Mouse (Mus musculus) hindbrain, embryonic 13.5 days (tissue): Measurements from ENCODE around the gene Olfr1291-ps1. TPM values are rescaled to one million over a fixed set of nuclear protein-coding genes. Genes with fewer than 3 reads are reported as not detected.

ENCODE experiments used
- ATAC-seq: fragments of 200-750 bp; cut with Nextera tagmentation; 2 replicates; pipeline ENCODE4 v1.8.0; 2017; ENCODE audit warnings: moderate TSS enrichment; ENCODE audit not compliant: low FRiP score
- H3K27ac ChIP-seq: fragments of 300-500 bp; sonication (generic); 2 replicates; pipeline ENCODE4 v1.5.1; 2015; ENCODE audit warnings: inconsistent platforms, mild to moderate bottlenecking, moderate library complexity
- H3K27me3 ChIP-seq: fragments of 300-500 bp; sonication (generic); 2 replicates; pipeline ENCODE4 v1.6.1; 2015; ENCODE audit warnings: mild to moderate bottlenecking, inconsistent platforms
- H3K36me3 ChIP-seq: fragments of 300-500 bp; sonication (generic); 2 replicates; pipeline ENCODE4 v1.6.1; 2015; ENCODE audit warnings: mild to moderate bottlenecking, inconsistent platforms
- H3K4me1 ChIP-seq: fragments of 300-500 bp; sonication (generic); replicated peaks from 2 replicates; pipeline ENCODE4 v1.6.1; 2015; ENCODE audit warnings: inconsistent platforms
- H3K4me2 ChIP-seq: fragments of 300-500 bp; sonication (generic); 2 replicates; pipeline ENCODE4 v1.6.1; 2015; ENCODE audit warnings: inconsistent platforms, mild to moderate bottlenecking, moderate library complexity
- H3K4me3 ChIP-seq: fragments of 300-500 bp; sonication (generic); 2 replicates; pipeline ENCODE4 v1.5.1; 2015; ENCODE audit warnings: mild to moderate bottlenecking, inconsistent platforms
- H3K9ac ChIP-seq: fragments of 300-500 bp; sonication (generic); 2 replicates; pipeline ENCODE4 v1.6.1; 2015; ENCODE audit warnings: mild to moderate bottlenecking, inconsistent platforms
- H3K9me3 ChIP-seq: fragments of 300-500 bp; sonication (generic); 2 replicates; pipeline ENCODE4 v1.6.1; 2016; ENCODE audit warnings: inconsistent platforms
- WGBS: fragments of 180-500 bp; shearing (Covaris S2); methylation state at CpG from one replicate; pipeline ENCODE4 v1.1.7; 2015; 5-methylcytosine and 5-hydroxymethylcytosine counted together
- polyA plus RNA-seq: library from polyadenylated mRNA; unstranded; fragments of >200 nt; fragmentation: Nextera tagmentation; extraction: Ambion mirVana; gene quantifications from 2 replicates; pipeline ENCODE4 v1.2.1, GENCODE M21; 2015

Olfr1291-ps1 gene
- polyA plus RNA-seq: not detected in 2 replicates

DNA sequence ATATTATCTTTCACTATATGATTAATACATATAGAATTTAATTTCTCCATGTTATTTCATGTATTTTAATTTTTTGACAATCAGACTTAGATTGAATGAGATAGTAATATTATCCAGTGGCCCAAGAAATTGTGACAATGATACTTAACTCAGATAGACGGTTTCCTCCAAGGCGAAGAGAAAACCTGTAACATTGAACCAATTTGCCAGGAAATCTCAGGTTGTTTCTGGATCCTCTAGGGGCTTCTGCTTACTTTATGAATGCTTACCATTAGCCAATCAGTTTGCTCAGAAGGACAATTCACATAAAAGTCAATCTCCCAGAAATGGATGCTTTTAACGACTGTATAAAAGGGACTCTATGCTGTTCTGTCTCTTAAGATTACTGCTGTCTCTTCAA lies at the start of gene Olfr1291-ps1:
Gene Olfr1291-ps1 (plus strand): TSS at position 301 of the 400 bp plus-strand sequence.
- H3K36me3 ChIP-seq: no peaks in the 10 kb centered on the region
- WGBS: 89% methylated on average over 3 of the region's 3 CpGs
- no peak within 1 kb of the TSS for H3K27ac ChIP-seq
- H3K27me3 ChIP-seq: no peaks in the 10 kb centered on the region
- no peak within 1 kb of the TSS for H3K4me3 ChIP-seq
- no peak for ATAC-seq
- no peaks in the 10 kb centered on the region for H3K4me1 ChIP-seq
- no peak within 1 kb of the TSS for H3K4me2 ChIP-seq
- H3K9ac ChIP-seq: no peak within 1 kb of the TSS
- no peaks in the 10 kb centered on the region for H3K9me3 ChIP-seq

DNA sequence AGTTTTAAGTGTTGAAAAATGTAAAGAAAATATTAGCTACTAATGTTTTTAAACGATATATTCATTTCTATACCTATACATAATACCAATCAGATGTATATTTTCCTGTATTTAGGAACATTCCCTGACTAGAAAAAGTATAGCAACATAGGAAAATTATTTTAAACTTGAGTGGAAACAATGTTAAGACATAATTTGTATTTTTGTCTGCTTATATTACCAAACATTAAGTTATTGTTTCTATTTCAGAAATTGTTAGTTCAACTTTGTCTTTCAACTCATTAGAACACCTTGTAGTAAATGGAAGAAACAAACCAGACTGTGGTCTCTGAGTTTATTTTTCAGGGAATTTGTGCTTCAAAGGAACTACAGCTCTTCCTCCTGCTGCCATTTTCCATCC lies 48.1 kb upstream of the Olfr1291-ps1 start, which contains the start of gene Olfr1287:
Gene Olfr1287 (plus strand): TSS at position 301 of the 400 bp plus-strand sequence.
- 80% methylated on average over 1 of the region's 1 CpGs for WGBS
- no peak for ATAC-seq
- H3K4me1 ChIP-seq: no peaks in the 10 kb centered on the region

DNA sequence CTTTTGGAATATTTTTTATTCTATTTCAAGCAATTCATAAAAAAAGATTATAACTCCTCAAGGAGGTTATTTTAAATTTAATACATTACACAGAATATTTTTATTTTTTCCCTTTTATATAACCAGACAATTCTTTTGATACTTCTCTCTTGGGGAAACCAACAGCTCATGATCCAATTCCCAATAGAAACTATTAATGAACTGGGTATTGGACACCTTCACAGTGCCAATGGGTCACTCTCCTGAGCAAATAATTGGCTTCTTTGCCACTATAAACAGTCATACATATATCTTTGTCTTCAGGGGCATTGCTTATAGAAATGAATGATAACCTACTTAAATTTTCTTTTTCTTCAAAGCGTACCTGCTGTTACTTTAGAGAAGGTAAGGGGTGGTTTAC lies 23.2 kb upstream of the Olfr1291-ps1 start, which contains the start of gene Olfr1288:
Gene Olfr1288 (plus strand): TSS at position 301 of the 400 bp plus-strand sequence.
- ATAC-seq: no peak
- 94% methylated on average over 1 of the region's 1 CpGs for WGBS
- H3K9me3 ChIP-seq: no peaks in the 10 kb centered on the region
- H3K4me3 ChIP-seq: no peak within 1 kb of the TSS
- no peaks in the 10 kb centered on the region for H3K27me3 ChIP-seq
- no peaks in the 10 kb centered on the region for H3K36me3 ChIP-seq
- H3K27ac ChIP-seq: no peak within 1 kb of the TSS
- H3K9ac ChIP-seq: no peak within 1 kb of the TSS
- no peaks in the 10 kb centered on the region for H3K4me1 ChIP-seq
- H3K4me2 ChIP-seq: no peak within 1 kb of the TSS

More for the DNA sequence above, 48.1 kb upstream of the Olfr1291-ps1 start, which contains the start of gene Olfr1287:
- no peak within 1 kb of the TSS for H3K4me3 ChIP-seq
- no peak within 1 kb of the TSS for H3K4me2 ChIP-seq
- no peaks in the 10 kb centered on the region for H3K36me3 ChIP-seq
- no peak within 1 kb of the TSS for H3K27ac ChIP-seq
- H3K9me3 ChIP-seq: no peaks in the 10 kb centered on the region
- H3K9ac ChIP-seq: no peak within 1 kb of the TSS
- H3K27me3 ChIP-seq: no peaks in the 10 kb centered on the region

DNA sequence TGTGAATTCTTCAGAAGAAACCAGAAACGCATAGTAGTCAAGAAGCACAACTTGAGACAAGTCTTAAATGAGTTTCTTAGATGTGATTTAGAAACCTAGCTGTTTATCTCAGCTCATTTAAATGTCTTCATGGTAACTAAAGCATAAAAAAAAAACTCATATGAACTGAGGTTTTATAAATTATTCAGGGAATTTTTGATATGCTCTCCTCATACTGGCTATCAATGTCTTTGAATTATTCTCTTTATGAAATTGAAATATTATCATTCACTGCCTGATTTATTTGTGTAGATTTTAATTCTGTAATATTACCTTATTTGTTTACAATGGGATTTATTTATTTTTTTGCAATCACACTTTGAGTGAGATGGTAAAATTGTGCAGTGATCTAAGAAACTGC lies 16.5 kb upstream of the Olfr1291-ps1 start, which contains the start of gene Olfr1289:
Gene Olfr1289 (plus strand): TSS at position 301 of the 400 bp plus-strand sequence.
- Histone ChIP-seq H3K9ac (no peak within 1 kb of the TSS), H3K4me1 (no peaks in the 10 kb centered on the region), H3K9me3 (no peaks in the 10 kb centered on the region), H3K27ac (no peak within 1 kb of the TSS), H3K27me3 (no peaks in the 10 kb centered on the region), H3K4me3 (no peak within 1 kb of the TSS), H3K4me2 (no peak within 1 kb of the TSS), H3K36me3 (no peaks in the 10 kb centered on the region)
- WGBS: 93% methylated on average over 1 of the region's 1 CpGs
- ATAC-seq: no peak

DNA sequence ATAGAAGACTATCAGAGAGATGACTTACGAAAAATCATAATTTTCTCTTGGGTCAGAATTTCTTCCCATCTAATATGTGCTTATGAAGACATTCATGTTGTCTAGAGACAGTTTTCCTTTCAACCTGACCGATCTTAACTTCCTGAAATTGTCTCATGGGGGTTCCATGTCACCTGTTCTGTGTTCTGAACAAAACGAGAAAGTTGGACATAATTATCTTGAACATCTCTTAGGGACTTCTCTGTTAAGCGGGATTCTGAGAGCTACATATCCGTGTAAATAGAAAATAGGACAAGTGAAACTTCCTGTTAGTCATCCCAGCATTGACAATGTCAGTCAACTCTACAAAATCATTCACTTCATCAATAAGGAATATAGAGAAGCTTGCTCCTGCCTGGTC lies 3.3 kb upstream of the Olfr1291-ps1 start, which contains the start of gene Olfr1290:
Gene Olfr1290 (minus strand): TSS at position 101 of the 400 bp plus-strand sequence.
- 89% methylated on average over 5 of the region's 5 CpGs for WGBS
- H3K4me1 ChIP-seq: no peaks in the 10 kb centered on the region
- H3K9me3 ChIP-seq: no peaks in the 10 kb centered on the region
- H3K27ac ChIP-seq: no peak within 1 kb of the TSS
- no peaks in the 10 kb centered on the region for H3K27me3 ChIP-seq
- H3K4me3 ChIP-seq: no peak within 1 kb of the TSS
- no peak within 1 kb of the TSS for H3K4me2 ChIP-seq
- H3K9ac ChIP-seq: no peak within 1 kb of the TSS
- ATAC-seq: no peak
- no peaks in the 10 kb centered on the region for H3K36me3 ChIP-seq

DNA sequence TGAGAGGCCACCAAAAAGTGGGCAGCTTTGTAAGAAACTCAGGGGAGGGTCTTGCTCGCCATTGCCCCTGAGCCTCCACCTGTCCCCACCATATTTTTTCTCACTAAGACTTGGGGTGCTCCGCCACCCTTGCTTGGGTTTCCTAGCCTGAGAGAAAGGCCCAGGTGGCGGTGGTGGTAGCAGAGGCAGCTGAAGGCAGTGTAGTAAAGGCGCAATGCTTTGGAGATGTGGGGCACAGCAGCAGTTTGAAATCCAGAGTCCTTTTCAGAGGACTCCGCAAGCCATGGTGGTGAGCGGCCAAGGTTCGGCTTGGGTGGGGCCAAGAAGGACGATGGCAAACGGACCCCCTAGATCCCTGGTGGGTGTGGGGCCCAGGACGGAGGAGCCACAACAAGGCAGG lies 20.5 kb downstream of the Olfr1291-ps1 start:
- no peak for ATAC-seq
- no peak overlapping the region for H3K4me3 ChIP-seq

DNA sequence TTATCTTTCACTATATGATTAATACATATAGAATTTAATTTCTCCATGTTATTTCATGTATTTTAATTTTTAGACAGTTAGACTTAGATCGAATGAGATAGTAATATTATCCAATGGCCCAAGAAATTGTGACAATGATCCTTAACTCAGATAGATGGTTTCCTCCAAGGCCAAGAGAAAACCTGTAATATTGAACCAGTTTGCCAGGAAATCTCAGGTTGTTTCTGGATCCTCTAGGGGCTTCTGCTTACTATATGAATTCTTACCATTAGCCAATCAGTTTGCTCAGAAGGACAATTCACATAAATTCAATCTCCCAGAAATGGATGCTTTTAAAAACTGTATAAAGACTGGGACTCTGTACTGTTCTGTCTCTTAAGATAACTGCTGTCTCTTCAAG lies 27.9 kb downstream of the Olfr1291-ps1 start, which contains the start of gene Olfr1293-ps:
Gene Olfr1293-ps (plus strand): TSS at position 301 of the 400 bp plus-strand sequence.
- Histone ChIP-seq H3K27me3 (no peaks in the 10 kb centered on the region), H3K4me3 (no peak within 1 kb of the TSS), H3K9ac (no peak within 1 kb of the TSS), H3K4me2 (no peak within 1 kb of the TSS), H3K36me3 (no peaks in the 10 kb centered on the region), H3K9me3 (no peaks in the 10 kb centered on the region), H3K4me1 (no peaks in the 10 kb centered on the region), H3K27ac (no peak within 1 kb of the TSS)
- no peak for ATAC-seq
- WGBS: 80% methylated on average over 1 of the region's 1 CpGs

More for the DNA sequence above, 20.5 kb downstream of the Olfr1291-ps1 start:
- H3K27ac ChIP-seq: no peak overlapping the region
- H3K4me1 ChIP-seq: no peaks in the 10 kb centered on the region
- no peaks in the 10 kb centered on the region for H3K27me3 ChIP-seq
- no peak overlapping the region for H3K9ac ChIP-seq
- H3K36me3 ChIP-seq: no peaks in the 10 kb centered on the region
- 93% methylated on average over 10 of the region's 10 CpGs for WGBS
- no peaks in the 10 kb centered on the region for H3K9me3 ChIP-seq
- no peak overlapping the region for H3K4me2 ChIP-seq

DNA sequence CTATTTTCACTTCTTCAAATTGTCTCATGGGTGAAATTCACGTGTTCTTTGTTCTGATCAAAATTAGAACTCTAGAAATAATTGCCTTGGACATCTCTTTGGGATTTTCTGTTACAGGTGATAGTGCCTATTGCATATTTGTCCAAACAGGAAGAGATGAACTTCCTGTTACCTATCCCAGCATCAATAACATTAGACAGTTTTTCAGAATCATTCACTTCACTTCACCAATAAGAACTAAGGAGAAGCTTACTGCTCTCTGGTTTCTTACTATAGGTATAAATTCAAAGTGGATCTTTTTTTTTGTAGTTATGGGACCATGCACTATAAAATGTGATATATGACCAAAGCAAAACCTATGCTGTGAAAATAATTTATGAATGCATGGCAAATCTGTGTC lies 43.2 kb downstream of the Olfr1291-ps1 start, which contains the start of gene Olfr1294:
Gene Olfr1294 (minus strand): TSS at position 101 of the 400 bp plus-strand sequence.
- no peaks in the 10 kb centered on the region for H3K9me3 ChIP-seq
- 59% methylated on average over 1 of the region's 1 CpGs for WGBS
- no peak within 1 kb of the TSS for H3K4me3 ChIP-seq
- H3K9ac ChIP-seq: no peak within 1 kb of the TSS
- no peaks in the 10 kb centered on the region for H3K36me3 ChIP-seq
- H3K27ac ChIP-seq: no peak within 1 kb of the TSS
- no peak within 1 kb of the TSS for H3K4me2 ChIP-seq
- ATAC-seq: no peak
- no peaks in the 10 kb centered on the region for H3K4me1 ChIP-seq
- no peaks in the 10 kb centered on the region for H3K27me3 ChIP-seq

Other genes with a start within 250 kb of the Olfr1291-ps1 start
- not detected in 2 replicates for gene Olfr1276, start 242.7 kb upstream of the Olfr1291-ps1 start, polyA plus RNA-seq
- not detected in 2 replicates for gene Olfr1277, start 223.1 kb upstream of the Olfr1291-ps1 start, polyA plus RNA-seq
- not detected in 2 replicates for gene Olfr1278, start 207.0 kb upstream of the Olfr1291-ps1 start, polyA plus RNA-seq
- not detected in 2 replicates for gene Olfr1279, start 196.5 kb upstream of the Olfr1291-ps1 start, polyA plus RNA-seq
- not detected in 2 replicates for gene Olfr1280, start 183.2 kb upstream of the Olfr1291-ps1 start, polyA plus RNA-seq
- not detected in 2 replicates for gene Olfr1281, start 170.7 kb upstream of the Olfr1291-ps1 start, polyA plus RNA-seq
- not detected in 2 replicates for gene Olfr1282, start 161.1 kb upstream of the Olfr1291-ps1 start, polyA plus RNA-seq
- gene Olfr1283, start 130.4 kb upstream of the Olfr1291-ps1 start, polyA plus RNA-seq: not detected in 2 replicates
- gene Olfr1284, start 121.7 kb upstream of the Olfr1291-ps1 start, polyA plus RNA-seq: not detected in 2 replicates
- gene Olfr1286, start 74.1 kb upstream of the Olfr1291-ps1 start, polyA plus RNA-seq: not detected in 2 replicates
- not detected in 2 replicates for gene Olfr1287, start 48.0 kb upstream of the Olfr1291-ps1 start, polyA plus RNA-seq
- gene Olfr1288, start 23.1 kb upstream of the Olfr1291-ps1 start, polyA plus RNA-seq: not detected in 2 replicates
- gene Olfr1289, start 16.4 kb upstream of the Olfr1291-ps1 start, polyA plus RNA-seq: not detected in 2 replicates
- gene Olfr1290, start 3.4 kb upstream of the Olfr1291-ps1 start, polyA plus RNA-seq: not detected in 2 replicates
- gene Olfr1293-ps, start 28.0 kb downstream of the Olfr1291-ps1 start, polyA plus RNA-seq: not detected in 2 replicates
- not detected in 2 replicates for gene Olfr1294, start 43.1 kb downstream of the Olfr1291-ps1 start, polyA plus RNA-seq
- not detected in 2 replicates for gene Olfr1295, start 72.5 kb downstream of the Olfr1291-ps1 start, polyA plus RNA-seq
- not detected in 2 replicates for gene Olfr1297, start 129.3 kb downstream of the Olfr1291-ps1 start, polyA plus RNA-seq
- gene Olfr1298, start 152.0 kb downstream of the Olfr1291-ps1 start, polyA plus RNA-seq: not detected in 2 replicates
- not detected in 2 replicates for gene Olfr1299, start 164.2 kb downstream of the Olfr1291-ps1 start, polyA plus RNA-seq